Mouse (Mus musculus): ENCODE measurements around the gene Insyn1.

- no peak for TF ChIP-seq CTCF (IDR thresholded peaks at IDR 0.05; ENCODE audit: extremely low read depth, insufficient read depth, low read length)
- no peak for TF ChIP-seq POLR2A (IDR thresholded peaks at IDR 0.05; ENCODE audit: extremely low read depth, insufficient read depth, low read length)
These were observed 33.5 kb downstream of the Insyn1 start for GRCm38 (mm10) chr9:58521883-58522423.
